Mouse (Mus musculus) left cerebral cortex, adult 18-20 months (tissue): Measurements from ENCODE around the gene Parm1. TPM values are rescaled to one million over a fixed set of nuclear protein-coding genes. Genes with fewer than 3 reads are reported as not detected.

ENCODE experiments used
- DNase-seq, 2 experiments: peaks; one replicate each; pipeline ENCODE4 v3.0.0; 2021 to 2022; ENCODE audit warnings: low spot score in 2 of 2, mixed read lengths in 1 of 2
- long read RNA-seq, 2 experiments: library from polyadenylated mRNA; stranded (forward); transcript quantifications; one replicate each; pipeline ENCODE4 v2.0.0; 2021
- total RNA-seq, 2 experiments: library from RNA; stranded (reverse); gene quantifications; 2 replicates each; pipeline ENCODE4 v1.2.3; 2021

The Parm1 gene
- total RNA-seq: 10 to 100 TPM; 37.6 to 41.3 TPM
- long read RNA-seq, experiment 1, full-length matches to known transcripts: 18 of 42 reads
- long read RNA-seq, experiment 1, partial matches to known transcripts: 2 of 42 reads
- long read RNA-seq, experiment 1, other reads (novel, unspliced or antisense): 22 of 42 reads
- long read RNA-seq, experiment 2, full-length matches to known transcripts: 5 of 18 reads
- long read RNA-seq, experiment 2, partial matches to known transcripts: 0 of 18 reads
- long read RNA-seq, experiment 2, other reads (novel, unspliced or antisense): 13 of 18 reads

DNA sequence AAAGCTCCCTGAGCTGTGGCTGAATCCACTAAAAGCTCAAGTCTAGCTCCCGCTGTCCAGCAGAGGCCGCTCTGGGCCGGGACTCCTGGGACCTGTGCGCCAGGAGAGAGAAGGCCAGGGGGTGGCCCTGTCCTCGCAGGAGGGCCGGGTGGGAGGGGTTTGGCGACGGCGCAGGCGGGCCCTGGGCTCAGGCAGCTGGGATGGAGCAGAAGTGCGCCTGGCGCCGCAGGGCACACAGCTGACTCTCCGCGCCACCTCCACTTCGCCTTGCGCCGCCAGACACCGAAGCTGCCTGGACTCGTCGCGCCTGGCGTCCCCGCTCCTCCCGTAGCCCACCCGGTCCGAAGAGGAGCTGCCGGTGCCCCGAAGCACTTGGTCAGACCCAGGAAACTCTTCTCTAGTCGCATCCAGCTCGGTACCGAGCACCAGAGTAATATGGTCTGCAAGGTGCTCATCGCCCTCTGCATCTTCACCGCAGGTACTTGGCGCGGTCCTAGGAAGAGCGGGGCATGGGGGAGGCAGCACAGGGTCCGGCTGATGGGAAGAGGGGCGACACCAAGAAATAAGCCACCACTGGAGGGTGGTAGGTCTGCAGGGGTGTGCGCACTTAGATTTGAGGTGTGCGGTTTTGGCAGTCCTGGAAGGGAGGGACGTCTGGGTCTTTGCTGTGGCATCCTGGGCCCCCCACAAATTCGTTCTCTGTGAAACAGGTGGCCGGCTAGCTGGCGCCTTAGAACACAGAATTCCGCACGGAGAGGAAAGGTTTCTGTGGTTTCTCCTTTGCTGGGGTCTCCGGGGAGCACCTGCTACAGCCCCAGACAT, at the start of gene Parm1:
Parm1 (plus strand) TSS at position 136 of the 822 bp plus-strand sequence.
- DNase-seq: peak; percentile 78 to 84

DNA sequence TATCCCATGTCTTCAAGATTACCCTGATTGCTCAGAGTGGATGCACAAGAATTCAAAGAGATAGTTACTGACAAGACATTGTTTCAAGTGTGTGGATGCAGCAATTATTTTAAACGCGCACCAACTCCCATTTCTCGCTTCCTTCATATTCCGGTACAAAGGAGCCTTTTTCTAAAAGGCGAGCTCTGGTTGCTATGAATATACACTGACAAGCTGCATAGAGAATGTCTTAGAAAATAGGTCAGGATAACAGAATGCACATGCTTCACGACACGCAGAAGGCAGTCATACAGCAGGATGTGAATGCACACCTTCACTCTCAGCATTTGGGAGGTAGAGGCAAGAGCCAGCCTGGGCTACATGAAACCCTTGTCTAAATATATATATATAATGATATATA, 42.2 kb upstream of the Parm1 start:
- peak in 1 of 2 experiments; percentile 4 for DNase-seq

DNA sequence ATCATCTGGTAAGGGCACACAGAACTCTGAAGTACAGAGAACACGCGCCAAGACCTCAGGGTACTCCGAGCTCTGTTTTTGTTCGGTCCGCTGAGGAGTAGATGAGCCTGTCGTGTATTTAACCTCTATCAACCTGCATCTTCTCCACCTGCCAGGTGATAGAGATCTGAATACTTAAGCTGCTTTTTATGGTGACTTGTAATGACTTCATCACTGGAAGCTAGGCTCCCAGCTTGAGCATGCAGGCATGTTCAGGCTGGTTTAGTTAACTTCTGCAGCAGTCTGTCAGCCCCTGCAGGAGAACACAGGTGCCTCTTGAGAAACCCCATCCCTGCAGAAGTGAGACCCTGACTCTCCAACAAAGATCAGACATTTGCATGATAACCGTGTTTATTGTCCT, 40.6 kb upstream of the Parm1 start:
- DNase-seq: no peak

DNA sequence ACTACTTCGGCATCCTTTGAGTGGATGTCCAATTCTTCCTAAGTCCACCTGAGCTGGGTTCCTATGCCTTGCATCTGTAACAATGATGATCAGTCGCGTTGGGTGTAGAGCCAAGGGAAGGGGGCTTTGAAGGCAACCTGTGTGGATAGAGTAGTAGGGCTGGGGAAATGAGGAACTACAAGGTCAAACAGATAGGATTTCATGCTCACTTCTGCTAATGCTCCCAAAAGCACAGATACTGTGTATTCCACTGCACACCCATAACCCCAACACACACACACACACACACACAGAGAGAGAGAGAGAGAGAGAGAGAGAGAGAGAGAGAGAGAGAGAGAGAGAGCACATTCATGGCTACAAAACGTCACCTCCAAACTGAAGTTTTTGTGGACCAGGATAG, 38.7 kb upstream of the Parm1 start:
- DNase-seq: no peak

DNA sequence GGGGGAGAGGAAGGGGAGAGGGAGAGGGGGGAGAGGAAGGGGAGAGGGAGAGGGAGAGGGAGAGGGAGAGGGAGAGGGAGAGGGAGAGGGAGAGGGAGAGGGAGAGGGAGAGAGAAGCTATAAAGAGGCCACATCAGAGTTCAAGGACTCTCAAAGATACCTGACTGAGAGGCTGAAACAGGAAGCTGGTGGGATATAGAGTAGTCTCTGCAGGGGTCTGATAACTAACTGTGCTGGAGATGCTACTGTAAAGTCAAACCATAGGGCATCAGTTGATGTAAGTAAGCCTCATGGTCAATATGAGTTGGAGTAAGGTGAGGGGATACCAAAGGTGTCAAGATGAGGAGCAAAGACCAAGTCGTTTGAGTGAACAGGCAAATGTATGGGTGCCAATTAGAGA, 37.3 kb upstream of the Parm1 start:
- DNase-seq: no peak

DNA sequence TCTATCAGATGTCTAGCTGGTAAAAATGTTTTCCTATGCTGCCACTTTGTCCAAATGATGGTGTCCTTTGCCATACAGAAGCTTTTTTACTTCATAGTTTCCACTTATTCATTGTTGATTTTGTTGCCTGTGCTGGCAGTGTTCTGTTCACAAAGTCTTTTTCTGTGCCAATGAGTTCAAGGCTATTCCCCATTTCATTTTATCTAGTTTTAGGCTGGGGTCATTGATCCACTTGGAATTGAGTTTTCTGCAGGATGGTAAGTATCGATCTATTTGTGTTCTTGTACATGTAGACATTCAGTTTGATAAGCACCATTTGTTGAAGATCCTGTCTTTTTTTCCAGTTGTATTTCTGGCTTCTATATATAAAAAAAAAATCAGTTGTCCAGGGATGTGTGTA, 33.1 kb upstream of the Parm1 start:
- no peak for DNase-seq

DNA sequence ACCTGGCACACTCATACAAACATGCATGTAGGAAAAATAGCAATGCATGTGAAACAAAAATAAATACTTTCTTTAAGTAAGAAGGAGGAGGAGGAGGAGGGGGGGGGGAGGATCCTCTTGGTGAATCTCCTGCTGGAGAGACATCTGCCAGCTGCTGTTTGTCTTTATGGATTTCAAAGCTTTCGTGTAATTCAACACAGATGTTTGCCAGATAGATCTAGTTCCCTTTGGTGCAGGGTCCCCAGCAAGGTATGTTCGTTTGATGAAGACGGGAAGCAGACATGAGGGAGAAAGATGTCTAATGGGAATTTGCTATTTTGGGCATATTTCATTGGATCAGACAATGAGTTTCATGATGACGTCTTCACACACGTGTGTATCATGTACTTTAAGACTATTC, 23.0 kb upstream of the Parm1 start:
- no peak for DNase-seq

DNA sequence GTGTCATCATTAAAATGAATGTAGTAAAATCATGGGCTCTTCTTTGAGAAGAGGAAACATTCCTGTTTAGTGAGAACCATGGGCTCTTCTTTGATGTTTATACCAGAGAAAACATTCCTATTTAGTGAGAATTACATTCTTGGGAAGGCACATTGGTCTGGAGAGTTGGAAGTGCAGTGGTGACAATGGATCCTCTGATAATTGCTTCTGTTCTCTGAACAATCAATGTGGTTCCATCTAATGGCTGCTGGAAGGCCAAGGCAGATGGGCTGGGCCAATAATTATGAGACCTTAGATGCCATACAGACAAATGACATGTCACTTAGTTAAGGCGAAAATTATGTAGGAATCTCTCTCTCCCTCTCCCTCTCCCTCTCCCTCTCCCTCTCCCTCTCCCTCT, 16.1 kb upstream of the Parm1 start:
- DNase-seq: no peak

DNA sequence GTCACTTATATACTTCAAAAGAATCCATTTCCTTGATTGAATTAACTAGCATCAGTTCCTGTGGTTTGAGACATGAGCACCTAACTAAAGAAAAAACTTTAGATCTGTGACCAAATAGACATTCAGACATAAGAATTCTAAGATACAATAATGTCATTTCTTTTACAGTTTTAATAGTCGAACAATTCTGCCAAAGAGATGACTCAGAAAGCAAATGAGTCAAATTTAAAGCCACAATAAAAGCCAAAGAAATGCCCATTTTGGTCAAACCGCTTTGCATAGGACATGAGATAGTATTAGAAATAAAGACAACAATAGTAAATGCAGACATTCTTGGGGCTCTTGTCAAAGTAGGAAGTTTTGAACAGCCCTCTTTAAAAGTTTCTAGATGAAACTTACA, 15.0 kb upstream of the Parm1 start:
- no peak for DNase-seq

DNA sequence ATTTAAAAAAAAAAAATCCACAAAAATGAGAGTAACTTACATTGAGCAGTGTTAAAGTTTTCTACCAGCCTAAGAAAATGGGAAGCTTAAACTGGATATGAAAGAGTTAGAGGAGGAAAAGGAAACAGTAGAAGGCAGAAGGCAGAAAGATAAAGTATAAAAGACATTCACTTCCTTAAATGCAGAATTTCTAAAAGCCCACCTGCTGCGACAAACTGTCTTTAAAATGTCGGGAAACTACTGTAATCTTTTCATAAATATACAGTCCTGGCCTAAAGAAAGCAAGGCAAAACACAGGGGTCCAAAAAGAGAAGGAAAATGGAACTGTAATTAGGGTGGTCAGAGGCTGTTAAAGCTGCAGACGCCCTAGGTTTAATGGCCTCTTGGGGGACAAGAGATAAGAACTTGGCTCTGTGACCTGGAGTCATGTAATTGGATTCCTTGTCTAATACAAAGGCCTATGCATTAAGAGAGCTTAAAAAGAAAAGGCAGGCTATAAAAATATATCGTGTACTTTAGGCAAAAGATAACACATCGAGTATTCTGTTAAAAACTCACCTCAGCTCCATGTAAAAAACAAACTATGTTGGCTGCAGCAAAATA, 13.0 kb upstream of the Parm1 start:
- no peak for DNase-seq

DNA sequence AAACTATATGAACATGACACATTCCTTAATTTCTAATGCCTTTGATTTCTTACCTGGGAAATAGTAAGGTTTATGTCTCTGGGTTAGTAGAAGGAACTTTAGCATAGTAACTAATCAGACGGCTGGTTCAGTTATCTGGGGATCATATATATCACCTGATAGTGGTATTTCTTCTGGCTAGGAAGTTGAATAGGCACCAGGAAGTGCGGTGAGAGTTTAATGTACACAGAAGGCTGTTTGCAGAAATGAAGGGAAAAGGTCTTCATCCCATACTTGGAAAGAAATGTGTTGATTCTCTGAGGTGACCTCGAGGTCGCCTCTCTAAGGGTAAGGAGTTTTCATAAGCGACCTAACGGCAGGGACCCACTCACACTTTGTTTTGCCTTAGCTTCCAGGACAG, 338 bp upstream of the Parm1 start:
- no peak for DNase-seq

DNA sequence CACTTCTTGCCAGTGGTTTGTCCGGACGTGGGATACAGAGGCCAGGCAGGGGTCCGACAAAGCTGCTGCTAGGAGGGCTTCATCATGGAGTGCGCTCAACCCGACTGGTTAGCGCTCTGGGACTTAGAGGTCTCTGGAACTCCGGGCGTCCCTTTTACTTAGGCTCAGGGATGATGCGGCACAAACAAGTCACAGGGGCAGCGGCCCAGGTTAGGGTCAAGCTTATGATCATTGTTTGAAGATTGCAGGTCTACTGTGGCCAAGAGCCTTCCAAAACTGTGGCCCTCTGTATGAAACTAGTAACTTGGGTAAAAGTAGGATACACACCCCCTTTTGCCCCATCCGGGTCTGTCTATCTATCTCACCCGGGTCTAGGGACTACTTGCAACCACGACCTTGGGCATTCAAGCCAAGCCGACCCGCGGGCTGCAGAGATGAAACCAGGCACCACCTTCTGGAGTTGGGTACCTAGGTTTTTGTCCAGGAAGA, 931 bp downstream of the Parm1 start:
- DNase-seq: no peak

DNA sequence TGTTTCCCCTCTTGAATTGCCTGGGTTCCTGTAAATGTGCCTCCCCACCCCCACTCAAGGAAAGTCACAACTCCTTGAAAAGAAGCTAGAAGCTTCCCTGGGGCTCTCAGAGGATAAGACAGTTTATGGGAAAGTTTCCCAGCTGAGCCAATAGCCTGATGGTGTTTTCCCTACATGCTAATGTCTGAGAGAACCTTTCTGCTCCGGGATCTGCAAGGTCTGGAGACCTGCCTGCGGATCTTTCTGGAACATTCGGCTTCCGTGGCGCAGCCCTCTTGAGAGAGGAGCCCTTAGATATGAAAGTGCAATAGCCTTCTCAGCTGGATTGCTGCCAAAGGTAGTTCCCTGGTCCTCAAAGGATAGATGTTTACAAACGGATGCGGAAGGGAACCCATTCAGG, 1.5 kb downstream of the Parm1 start:
- no peak for DNase-seq

DNA sequence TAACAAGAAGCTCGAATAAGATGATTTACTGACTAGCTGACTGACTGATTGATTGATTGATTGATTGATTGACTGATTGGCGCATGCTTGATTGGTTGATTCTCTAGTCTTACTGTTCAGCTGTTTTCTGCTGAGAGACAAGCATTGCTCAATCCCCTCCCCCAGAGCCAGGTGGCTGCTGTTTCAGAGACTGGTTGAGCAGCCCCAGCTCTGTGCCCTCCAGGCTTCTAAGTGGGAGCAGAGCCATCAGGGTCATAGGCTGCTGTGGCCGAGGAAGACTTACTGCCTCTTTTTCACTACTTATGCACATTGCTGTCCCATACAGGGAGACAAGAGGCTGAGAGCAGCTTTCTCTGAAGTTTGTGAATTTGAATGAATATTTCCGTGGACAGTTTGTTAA, 2.1 kb downstream of the Parm1 start:
- no peak for DNase-seq

DNA sequence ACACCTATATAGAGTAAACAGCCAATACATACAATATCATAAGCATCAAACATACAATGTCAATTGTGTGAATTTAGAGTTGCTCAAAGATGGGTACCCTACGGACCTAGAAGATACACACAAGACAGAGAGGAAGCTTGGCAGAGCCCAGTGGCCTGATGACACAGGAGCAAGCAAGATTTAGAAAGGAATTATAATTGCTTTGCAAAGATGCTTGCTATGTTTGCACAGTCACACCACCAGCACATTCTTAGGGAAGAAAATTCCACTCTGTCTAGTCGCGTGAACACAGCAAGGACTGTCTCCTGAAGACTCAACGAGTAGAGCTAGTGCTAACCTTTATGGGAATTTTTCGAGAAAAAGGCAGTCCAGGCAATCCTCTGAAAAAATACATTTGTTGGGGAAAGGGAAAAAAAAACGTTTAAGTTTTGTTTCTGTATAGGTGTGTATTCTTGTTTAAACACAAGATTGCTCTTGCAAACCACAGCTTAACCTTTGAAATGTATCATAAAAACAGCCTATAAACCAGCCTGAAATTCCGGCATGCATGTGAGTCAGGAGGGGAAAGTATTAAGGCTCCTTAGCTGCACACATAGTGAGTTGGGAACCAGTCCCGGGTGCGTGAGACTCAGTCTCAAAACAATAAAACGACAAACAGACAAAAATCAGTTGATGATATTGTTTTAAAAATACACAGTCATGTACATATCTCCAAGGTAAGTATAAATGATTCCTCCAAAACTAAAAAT, 15.5 kb downstream of the Parm1 start:
- no peak for DNase-seq

DNA sequence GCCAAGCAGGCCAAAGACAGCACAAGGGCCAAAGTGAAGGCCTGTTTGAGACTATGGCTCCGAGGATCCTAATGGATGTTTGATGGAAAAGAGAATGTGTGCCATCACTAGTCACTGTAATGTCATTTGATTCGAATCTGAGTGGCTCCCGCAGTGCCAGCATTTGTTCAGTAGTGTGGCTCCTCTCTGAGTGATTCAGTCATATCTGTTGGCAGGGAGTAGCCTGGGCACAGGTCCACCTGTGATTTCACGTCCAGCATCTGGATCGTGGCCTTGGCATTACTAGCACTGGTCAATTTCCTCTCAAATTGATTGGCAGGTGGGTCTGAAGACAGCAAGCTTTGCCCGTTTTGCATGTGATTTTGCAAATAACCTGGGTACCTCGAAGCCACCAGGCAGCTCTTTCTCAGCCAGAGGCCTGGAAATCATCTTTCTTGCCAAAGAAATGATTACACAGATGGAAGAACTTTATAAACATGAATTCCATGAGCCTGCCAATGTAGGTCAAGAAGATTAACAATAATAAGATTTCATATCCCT, 41.7 kb downstream of the Parm1 start:
- DNase-seq: no peak

DNA sequence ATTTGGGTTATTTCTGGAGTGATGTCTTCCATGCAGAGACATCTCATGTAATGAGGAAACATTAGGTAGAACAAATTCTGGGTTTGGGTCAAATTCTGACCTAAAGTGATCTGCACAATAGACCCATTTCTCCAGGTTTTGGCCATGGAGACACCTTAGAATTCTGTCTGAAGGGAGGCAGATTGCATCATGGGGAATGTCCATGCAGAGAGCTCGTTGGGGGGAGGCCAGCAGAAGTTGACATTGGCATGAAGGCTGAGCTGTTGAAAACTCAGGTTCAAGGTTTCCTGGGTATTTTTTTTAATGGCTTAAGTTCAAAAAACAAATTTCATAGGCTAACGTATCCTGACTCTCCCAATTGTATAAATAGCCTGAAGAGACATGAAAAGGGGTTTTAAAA, 42.3 kb downstream of the Parm1 start:
- DNase-seq: no peak

DNA sequence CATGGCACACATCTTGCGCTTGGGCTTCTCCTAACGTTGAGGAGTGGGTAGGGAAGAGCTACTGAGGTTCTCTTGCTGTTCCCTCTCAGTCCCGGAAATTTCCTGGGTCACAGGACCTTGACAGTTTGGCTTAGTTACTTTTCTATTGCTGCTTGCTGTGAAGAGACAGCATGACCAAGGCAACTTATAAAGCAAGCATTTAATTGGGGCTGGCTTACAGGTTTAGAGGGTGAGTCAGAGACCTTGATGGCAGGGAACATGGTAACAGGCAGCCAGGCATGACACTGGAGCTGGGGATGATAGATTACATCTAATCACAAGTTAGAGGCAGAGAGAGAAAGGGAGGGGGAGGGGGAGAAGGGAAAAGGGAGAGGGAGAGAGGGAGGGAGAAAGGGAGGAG, 44.0 kb downstream of the Parm1 start:
- no peak for DNase-seq

DNA sequence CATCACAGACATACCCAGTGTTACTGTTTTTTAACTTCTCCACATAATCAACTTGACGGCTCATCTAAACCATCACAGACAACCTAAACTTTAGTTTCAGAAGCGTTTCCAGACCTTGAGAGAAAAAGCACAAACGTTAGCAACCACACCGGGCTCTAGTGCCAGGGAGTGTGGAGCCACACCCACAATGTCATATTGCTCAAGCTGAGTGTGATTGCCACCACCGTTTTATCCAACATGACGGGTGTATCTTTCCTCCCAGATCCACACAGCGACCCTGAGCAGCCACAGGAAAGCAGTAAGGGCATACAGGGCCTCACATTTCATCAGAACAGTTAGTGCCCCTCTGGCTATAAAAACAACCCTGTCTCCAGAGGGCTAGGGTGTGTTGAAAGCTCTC, 45.1 kb downstream of the Parm1 start:
- no peak for DNase-seq

DNA sequence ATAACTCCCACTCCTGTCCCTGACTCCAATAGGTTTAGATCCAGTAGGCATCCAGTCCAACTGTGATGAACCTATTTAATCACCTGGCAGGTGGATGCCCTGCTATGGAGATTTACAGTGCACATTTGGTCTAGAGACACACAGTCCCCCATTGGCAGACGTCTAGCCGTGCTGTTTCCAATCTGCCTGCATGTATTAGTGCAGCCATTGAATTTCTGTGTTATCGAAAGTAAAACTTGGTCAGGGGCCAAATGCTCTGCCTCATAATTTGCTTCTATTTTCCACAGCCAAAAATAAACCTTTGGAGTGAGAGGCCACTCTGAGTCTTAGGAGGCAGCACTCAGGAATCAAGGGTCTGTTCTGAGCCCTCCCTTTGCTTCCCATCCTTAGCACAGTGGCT, 46.6 kb downstream of the Parm1 start:
- no peak for DNase-seq

DNA sequence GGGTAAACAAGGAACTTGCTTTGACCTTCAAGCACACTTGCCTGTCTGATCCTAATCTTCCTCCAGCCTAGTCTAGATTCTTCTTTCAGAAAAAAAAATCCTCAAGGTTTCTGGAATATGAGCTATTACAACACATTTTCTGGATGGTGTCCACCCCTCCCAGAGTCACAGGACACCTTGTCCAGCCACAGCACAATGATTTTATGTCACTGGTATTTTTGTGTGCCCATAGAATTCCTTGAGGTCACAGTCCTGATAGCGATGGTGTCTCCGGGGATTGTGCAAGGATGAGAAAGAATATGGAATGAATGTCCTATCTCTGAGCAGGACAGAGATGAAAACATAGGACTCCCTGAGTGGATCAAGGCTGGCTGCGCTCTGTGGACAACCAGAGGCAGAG, 48.0 kb downstream of the Parm1 start:
- DNase-seq: no peak
